Mouse (Mus musculus) embryonic stem cell, embryonic (primary cell): ENCODE results near the gene Gm364.

Experiments used
- CTCF ChIA-PET, 4 experiments: fragments of 300-600 bp in 2 of 4; fragments of 350-600 bp in 2 of 4; sonication (Branson Sonifier 250); formaldehyde crosslinking; loops; one replicate each; lab custom pipeline; 2022; ENCODE audit warnings: inconsistent platforms in 2 of 4; lab: Charles Lee
- POLR2A ChIA-PET, 4 experiments: fragments of 300-600 bp in 2 of 4; fragments of 350-600 bp in 2 of 4; sonication (Branson Sonifier 250); formaldehyde crosslinking; loops; one replicate each; lab custom pipeline; 2022; ENCODE audit warnings: antibody characterized with exemption in 4 of 4, inconsistent platforms in 1 of 4; lab: Charles Lee

Gm364 gene

DNA sequence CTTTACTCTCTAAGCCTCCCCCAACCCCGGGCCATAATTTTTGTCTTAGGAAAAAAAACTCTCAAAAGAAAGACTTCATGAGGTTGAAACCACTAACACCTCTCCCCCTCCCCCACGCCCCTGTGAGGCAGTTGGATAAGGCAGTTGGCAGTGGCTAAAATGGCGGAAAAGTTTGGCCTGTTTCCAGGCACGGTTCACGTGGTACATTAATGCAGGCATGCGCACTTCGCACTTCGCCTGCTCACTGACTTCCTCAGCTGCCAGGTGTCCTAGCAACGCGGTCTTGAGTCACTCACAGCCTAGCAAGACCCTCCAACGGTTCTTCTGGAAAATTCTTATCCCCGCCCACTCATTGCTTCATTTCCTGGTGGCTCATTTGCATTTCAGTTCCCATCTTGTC is at the start of gene Gm364:
Gene Gm364 (plus strand): TSS at position 386 of the 400 bp plus-strand sequence.
- ChIA-PET POLR2A (no interaction called here), CTCF (no interaction called here)

DNA sequence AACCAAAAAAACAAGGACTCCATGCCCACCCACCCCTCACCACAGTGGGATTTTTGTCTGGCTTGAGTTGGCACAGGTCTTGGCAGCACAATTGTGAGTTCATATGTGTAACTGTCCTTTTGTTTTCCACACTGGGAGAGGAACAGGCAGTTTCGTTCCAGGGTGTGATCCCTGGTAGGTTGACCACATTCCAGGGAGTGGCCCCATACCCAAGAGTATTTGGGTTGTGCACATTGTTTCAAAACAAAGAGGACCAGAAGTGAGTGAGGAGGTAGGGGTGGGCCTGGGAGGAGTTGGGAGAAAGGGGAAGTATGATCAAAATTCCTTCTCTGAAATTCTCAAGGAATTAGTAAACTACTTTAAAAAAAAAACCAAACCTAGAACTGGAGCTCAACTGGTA is 49.6 kb upstream of the Gm364 start:
- ChIA-PET POLR2A (interaction anchor here in 3 of 4 experiments (0.9 to 6.1 kb wide), 6 partner anchors 20 to 33 kb away, joined by 3 to 26 read pairs (median 4); partner anchors contain the start of gene Rbmx (in 1 of the 3)), CTCF (interaction anchor here in 1 of 4 experiments (0.6 kb wide), 1 partner anchor 25 kb away, joined by 4 read pairs; no protein-coding TSS in a partner anchor)

DNA sequence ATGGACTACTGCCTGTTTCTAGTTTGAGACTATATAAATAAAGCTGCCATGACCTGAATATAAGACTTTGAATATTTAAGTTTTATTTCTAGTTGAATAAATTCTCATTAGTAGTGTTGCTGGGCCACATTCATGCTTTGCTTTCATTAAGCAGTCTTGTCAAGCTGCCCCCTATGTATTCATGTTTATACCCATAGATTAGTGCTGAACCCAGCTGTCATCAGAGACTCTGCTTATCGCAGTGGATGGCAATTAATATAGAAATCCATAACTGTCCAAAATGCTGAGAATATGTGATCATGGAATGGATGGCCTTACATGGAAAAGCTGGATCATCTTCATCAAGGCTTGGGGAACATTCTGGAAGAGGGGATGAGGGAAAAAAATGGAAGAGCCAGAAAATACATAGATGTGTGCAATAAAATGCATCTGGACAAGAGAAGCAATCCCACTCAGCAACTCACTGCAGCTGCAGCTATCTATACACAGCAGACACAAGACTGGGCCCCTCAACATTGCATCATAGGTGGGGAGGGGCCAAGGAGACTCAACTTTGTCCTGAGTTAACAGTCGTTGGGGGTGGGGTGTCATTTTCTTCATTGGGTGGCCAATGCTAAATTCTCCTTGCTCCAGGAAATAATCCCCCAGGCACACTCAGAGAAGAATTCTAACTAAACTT is 43.9 kb upstream of the Gm364 start:
- CTCF ChIA-PET: interaction anchor here in 1 of 4 experiments (0.5 kb wide), 1 partner anchor 9 kb away, joined by 4 read pairs; no protein-coding TSS in a partner anchor
- POLR2A ChIA-PET: interaction anchor here in 2 of 4 experiments (0.8 to 1.2 kb wide), 3 partner anchors 9 to 28 kb away, joined by 3 read pairs; partner anchors contain the start of gene Rbmx (in 1 of the 2)

DNA sequence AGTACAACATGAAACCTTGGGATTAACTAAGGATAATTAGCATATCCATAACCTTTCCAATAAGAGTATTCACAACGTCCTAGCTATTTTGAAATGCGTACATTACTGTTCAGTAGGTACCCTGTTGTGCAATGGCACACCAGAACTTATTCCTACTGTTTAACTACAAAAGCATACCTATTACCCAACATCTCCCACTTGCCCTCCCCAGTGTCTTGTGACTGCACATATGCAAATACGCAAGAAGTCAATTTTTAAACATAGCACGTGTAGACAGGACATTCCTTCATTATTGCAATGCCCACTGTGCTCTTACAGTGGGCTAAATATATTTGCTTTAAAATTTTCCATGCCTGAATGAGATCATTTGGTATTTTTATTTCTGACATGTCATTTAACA is 36.0 kb upstream of the Gm364 start:
- ChIA-PET CTCF (no interaction called here), POLR2A (interaction anchor here in 2 of 4 experiments (0.9 to 3.1 kb wide), 5 partner anchors 9 to 20 kb away, joined by 3 to 11 read pairs (median 3); partner anchors contain the start of gene Rbmx (in 2 of the 2))

DNA sequence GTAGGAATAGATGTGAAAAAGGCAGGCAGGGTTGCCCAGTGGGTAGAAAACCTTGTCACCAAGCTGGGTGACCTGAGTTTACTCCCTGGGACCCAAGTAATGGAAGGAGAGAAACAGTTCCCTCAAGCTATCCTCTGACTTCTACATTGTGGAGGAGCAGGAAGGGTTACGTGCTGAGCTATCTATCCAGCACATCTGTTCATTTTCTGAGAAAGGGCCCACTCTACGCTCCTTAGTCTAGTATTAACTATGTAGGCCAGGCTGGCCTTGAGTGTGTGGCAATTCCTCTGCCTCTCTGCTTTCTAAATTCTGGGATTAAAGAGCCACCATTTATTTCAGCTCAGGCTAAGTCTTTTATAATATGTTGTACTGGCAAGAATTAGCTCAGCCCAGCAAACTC is 35.4 kb upstream of the Gm364 start:
- ChIA-PET POLR2A (interaction anchor here (0.8 to 3.1 kb wide), 8 partner anchors 8 to 19 kb away, joined by 3 to 11 read pairs (median 3); partner anchors contain the start of gene Rbmx (in 3 of the 4)), CTCF (no interaction called here)

DNA sequence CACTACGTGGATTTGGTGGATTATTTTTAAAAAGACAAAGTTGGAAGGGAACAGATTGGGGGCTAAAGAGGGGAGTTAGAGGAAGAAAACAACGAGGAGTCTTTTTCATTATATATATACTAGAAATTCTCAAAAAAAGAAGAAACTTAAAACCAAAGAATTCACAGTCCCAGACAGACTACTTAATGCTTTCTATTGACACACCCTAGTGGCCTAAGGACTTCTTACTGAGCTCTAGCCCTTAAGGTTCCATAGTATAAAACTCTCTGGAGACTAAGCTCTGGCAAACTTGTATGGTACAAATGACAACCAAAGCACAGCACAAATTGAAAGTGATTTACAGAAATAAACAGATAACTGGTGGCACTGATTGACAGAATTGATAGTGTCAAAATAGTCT is 34.9 kb upstream of the Gm364 start:
- CTCF ChIA-PET: no interaction called here

DNA sequence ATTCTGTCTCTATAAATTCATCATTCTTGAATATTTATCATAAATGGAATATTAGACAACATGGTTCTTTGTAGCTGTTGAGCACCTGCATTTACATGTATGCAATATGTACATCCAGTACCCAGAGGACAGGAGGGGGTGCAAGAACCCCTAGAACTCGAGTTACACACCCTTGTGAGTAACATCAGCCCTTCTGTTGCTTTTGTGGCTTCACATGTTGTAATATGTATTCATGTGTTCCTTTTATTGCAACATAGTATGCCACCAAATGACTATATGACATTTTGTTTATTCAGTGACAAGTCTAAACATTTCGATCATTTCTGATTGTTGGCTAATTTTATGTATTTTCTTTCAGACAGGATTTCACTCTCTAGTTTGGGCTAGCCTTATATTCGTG is 31.9 kb upstream of the Gm364 start:
- ChIA-PET POLR2A (interaction anchor here in 1 of 4 experiments (9.2 kb wide), 1 partner anchor 14 kb away, joined by 63 read pairs; the partner anchor contains the start of gene Rbmx), CTCF (no interaction called here)

More for the DNA sequence above, 34.9 kb upstream of the Gm364 start:
- POLR2A ChIA-PET: interaction anchor here (0.8 to 1.6 kb wide), 5 partner anchors 9 to 19 kb away, joined by 3 to 5 read pairs (median 3); partner anchors contain the start of gene Rbmx (in 1 of the 4)

DNA sequence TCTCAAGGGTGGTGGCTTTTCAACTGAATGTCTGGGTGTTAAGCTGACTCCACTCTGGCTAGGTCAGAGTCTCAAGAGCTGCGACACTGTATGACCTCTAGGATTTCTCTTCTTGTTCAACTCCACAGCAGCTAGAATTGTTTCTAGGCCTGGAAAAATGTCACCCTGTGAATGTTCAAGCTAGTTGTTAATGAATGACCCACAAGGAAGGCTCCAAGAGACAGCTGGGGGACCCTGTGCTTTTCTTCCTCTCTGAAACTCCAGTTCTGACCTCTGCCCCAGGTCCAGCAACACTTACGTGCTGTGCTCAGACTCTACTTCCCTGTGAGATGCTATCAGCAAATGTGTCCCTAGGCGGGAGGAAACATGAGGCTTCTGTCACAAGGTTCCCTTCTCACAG is 30.4 kb upstream of the Gm364 start:
- POLR2A ChIA-PET: interaction anchor here in 3 of 4 experiments (0.5 to 9.2 kb wide), 7 partner anchors 13 to 726 kb away, joined by 3 to 63 read pairs (median 4); partner anchors contain the start of gene Rbmx (in 3 of the 3)

DNA sequence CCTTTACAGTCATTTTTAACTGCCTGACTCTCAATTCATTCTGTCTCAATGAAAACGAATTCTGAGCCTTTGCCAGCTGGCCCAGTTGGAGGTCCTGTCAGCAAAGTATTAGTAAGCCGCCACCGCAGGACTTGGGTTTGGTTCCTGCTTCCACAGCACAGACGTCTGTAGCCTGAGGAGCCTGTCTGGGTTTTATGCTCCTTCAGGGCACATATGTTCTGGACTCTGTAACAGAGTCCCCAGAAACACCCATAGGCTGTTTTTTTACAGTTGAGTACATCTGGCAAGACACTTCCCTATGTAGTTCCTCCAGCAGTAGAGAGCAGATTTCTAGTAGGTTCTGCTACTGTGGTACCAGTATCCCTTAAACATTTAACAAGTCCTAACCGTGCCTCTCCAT is 28.0 kb upstream of the Gm364 start:
- ChIA-PET CTCF (no interaction called here), POLR2A (interaction anchor here in 3 of 4 experiments (1.0 to 9.2 kb wide), 6 partner anchors 9 to 16 kb away, joined by 3 to 63 read pairs (median 9); partner anchors contain the start of gene Rbmx (in 3 of the 3))

More for the DNA sequence above, 30.4 kb upstream of the Gm364 start:
- CTCF ChIA-PET: interaction anchor here in 1 of 4 experiments (0.7 kb wide), 1 partner anchor 538 kb away, joined by 3 read pairs; no protein-coding TSS in a partner anchor

DNA sequence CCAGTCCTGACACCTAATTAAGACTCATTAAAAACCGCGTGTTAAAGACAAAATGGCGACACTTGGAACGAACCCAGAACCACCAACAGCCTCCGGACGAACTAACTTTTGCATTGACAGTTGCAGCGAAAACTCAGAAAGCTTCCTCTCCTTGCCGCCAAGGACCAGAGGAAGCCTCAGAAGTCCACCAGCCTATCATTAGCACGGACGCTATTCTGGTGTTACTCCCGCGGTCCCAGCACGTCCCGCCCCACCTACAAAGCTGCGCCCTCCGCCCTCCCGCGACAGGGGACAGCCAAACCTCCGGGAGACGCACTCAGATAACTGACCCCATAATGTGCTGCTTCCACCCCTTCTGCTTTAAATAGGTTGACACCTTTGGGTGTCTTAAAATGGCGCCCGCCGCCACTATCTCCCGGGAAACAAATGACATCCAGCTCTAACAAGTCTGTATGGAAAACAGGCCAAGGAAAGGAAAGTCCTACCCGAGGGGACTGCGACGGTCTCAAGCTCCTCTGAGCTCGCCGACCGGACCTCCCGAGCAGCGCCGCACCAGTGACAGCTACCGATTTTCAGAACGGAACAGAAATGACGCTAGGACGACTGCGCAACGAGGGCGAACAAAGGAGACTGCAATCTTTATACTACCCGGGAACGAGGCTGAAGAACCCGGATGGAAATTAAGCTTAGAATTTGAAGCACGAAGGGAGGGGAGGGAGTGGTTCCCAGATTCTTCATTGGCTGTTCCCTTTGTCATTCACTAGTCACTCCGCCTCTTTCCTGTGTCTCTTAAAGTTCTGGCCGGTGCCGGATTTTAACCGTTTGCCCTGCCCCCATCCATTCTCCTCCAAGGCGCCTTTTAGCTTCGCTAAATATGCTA is 16.3 kb upstream of the Gm364 start, which contains the start of gene Rbmx:
Gene Rbmx (minus strand): TSS at position 670 of the 880 bp plus-strand sequence.
- CTCF ChIA-PET: interaction anchor here in 1 of 4 experiments (1.2 kb wide), 1 partner anchor 57 kb away, joined by 3 read pairs; no protein-coding TSS in a partner anchor

DNA sequence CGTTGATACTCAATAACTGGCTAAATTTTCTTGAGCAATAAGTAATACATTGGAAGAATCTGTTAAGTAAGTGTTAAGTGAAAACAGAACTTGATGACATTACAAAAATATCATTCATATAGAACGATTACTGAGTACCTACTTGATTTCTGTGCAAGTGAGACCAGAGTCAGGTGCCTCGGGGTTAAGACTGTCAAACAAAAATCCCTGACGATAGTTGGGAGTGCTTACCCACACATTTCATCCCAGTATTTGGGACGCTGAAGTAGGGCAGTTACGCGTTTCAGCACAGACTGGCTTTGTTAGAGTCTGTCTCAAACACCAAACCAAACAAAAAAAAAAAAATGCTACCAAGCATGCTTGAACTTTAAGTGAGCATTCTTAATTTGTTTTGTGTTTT is 15.5 kb upstream of the Gm364 start:
- CTCF ChIA-PET: interaction anchor here in 1 of 4 experiments (1.2 kb wide), 1 partner anchor 57 kb away, joined by 3 read pairs; no protein-coding TSS in a partner anchor
- POLR2A ChIA-PET: interaction anchor here (0.6 to 3.6 kb wide), 30 partner anchors 8 to 938 kb away, joined by 3 to 63 read pairs (median 3); no protein-coding TSS in a partner anchor

More for the DNA sequence above, 16.3 kb upstream of the Gm364 start, which contains the start of gene Rbmx:
- POLR2A ChIA-PET: interaction anchor here (0.6 to 3.6 kb wide), 35 partner anchors 8 to 937 kb away, joined by 3 to 63 read pairs (median 3); no protein-coding TSS in a partner anchor

DNA sequence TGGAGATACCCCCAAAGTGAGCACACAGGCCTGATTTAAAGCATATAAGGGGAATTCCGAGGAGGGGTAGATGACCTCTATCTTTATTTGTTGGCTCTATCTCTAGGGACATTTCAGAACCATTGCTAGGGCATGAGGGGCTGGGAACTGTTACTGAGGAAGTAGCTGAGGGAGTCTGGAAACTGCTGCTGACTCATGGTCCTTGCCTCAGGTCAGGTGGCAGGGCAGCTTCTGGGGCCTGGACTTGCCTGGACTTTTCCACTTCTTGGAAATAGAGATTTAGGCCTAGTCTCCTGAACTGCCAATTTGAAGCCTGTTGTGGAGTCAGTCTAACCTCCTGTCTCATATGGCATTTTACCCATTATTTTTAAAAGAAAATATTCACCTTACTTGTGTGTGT is 7.6 kb upstream of the Gm364 start:
- ChIA-PET POLR2A (interaction anchor here in 2 of 4 experiments (1.5 to 2.2 kb wide), 2 partner anchors 9 kb away, joined by 5 to 11 read pairs; partner anchors contain the start of gene Rbmx (in 2 of the 2)), CTCF (no interaction called here)

DNA sequence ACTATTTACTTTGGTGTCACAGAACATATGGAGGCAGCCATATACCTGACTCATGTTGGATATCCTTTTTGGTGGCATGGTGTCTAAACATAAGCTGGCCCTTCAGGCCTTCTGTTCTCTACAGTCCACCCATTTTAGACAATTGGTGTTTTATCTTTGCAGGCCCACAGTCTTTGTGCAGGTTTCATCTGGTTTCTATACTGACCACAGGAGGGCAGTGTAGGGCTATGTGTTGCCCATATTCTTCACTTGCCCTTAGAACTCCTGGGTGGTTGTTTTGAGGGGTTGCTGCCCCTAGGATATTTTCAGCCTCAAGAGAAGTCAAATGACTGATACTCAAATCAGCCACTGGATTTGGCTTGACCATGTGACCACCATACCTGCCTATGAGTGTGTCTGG is 5.3 kb upstream of the Gm364 start:
- POLR2A ChIA-PET: interaction anchor here in 2 of 4 experiments (0.8 to 1.0 kb wide), 2 partner anchors 11 to 1592 kb away, joined by 3 read pairs; partner anchors contain the start of gene Rbmx (in 1 of the 2)
- CTCF ChIA-PET: no interaction called here

DNA sequence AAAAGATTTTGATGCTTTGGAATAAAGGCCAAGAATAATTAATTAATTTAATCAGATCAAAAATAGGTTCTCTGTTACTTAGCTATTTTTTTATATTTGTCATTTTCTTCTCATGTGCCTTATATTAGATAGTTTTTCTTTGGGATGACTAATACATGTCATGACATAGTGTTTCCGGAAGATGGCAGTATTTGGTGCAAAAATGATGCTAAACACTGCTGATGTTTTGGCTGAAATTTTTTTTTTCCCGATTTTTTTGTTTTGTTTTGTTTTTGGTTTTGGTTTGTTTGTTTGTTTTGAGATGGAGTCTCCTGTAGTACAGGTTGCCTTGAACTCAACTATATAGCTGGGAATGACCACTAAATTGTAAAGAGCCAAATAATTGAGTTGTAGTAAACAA is 22.7 kb downstream of the Gm364 start:
- CTCF ChIA-PET: no interaction called here
- POLR2A ChIA-PET: no interaction called here

DNA sequence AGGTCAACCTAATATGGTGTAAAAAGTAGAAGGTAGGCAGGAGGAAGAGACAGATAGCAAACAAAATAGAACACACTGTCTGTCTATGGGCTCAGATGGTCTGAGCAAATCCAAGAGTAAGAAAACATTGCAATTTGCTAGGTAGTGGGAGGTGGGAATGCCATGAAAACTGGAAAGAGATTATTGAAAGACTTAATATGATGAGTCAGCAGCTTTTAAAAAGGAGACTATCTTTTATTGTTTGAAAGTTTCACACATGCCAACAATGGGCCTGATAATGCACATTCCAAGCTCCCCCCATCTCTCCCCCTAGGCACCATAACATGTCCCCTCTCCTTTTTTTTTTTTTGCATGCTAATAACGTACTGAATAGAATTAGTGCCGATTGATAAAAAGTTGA is 24.9 kb downstream of the Gm364 start:
- ChIA-PET CTCF (interaction anchor here in 1 of 4 experiments (0.7 kb wide), 1 partner anchor 604 kb away, joined by 5 read pairs; no protein-coding TSS in a partner anchor), POLR2A (interaction anchor here in 1 of 4 experiments (0.7 kb wide), 1 partner anchor 1820 kb away, joined by 3 read pairs; no protein-coding TSS in a partner anchor)

DNA sequence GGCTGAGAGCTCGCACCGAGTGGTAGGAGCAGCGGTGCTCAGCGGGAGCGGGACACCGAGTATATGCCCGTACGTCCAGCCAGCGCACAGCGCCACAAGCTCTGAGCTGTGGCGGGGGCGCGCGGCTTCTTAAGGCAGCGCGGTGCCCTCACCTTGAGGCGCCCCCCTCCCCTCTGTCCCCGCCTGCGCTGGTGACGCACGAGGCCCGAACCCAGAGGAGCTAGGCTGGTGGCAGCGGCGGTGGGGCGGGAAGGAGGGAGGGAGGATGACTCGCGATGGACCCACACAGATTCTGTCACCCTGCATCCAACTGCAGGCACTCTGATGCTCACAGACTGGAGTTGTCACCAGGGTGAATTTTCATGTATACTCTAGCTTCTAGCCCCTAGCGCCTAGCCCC is 94.7 kb downstream of the Gm364 start, which contains the start of gene Gpr101:
Gene Gpr101 (minus strand): TSS at position 124 of the 400 bp plus-strand sequence.
- POLR2A ChIA-PET: interaction anchor here in 1 of 4 experiments (0.7 kb wide), 1 partner anchor 515 kb away, joined by 3 read pairs; no protein-coding TSS in a partner anchor
- CTCF ChIA-PET: interaction anchor here in 1 of 4 experiments (0.8 kb wide), 1 partner anchor 18 kb away, joined by 3 read pairs; no protein-coding TSS in a partner anchor

DNA sequence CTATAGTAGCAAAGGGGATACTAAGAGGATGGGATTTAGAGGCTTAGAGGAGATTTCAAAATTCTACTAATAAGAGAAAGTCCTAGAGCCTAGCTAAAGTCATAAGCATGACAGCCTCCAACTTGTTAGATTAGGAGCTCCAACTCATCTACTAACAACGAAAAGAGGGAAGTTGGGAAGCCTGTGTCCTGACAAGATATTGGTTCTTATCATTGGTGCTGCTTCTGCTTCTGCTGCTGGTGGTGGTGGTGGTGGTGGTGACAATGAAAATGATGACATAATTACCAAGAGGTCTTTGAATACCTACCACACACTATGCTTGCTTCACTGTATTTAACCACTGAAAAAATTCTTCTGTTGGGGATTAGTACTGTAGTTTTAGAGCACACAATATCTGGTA is 97.3 kb downstream of the Gm364 start:
- ChIA-PET POLR2A (no interaction called here), CTCF (no interaction called here)
